ENCODE assay signal across 18 mouse cellular contexts in the genomic region with DNA sequence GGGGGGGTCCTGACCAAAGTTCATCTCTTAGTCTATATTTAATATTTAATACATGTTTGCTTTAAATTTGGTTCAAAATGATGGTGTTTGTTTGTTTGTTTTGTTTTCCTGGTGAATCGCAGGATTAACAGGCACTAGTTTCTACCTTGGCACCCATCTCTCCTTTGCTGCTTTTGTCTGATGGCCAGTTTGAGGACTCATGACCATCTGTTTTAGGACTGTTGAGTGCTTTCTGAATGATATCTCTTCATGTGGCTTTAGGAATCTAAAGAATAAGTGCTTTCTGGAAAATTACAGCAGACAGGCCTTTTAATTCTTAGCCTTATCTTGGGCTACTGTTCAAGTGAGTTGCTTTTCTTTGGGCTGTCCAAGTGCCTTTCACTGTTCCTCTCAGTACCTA.
DNase-seq lines count a peak whose midpoint lies in the region; ATAC-seq lines count a peak whose summit lies in the region.
"Had no signal": no experiment of that assay in that cellular context is flagged by ENCODE, and none has a peak within 500 bp of the region (broad histone marks: within the 10 kb centered on the region; RNA-seq: fewer than 3 reads in every experiment).

No protein-coding gene starts in this region.

- peak; percentile 10 for DNase-seq in cerebellum, adult 11-12 months
- DNase-seq in cerebellum, adult 8-10 months: peak; percentile 6
- DNase-seq in cerebellum, postnatal 14 days: no peak
- peak; percentile 10 for DNase-seq in cerebellum, adult 9-11 months
- no peak for DNase-seq in cerebellum, postnatal 36 days
- DNase-seq: adrenal gland, adult 8-10 months; adrenal gland, postnatal 14 days; adrenal gland, postnatal 36 days; B cell, adult 2 months; cerebellum, postnatal 10 days; embryo, embryonic 11 days; forebrain, postnatal 0 days had no signal

- ATAC-seq in cerebellum, adult (ENCODE audit: insufficient number of reproducible peaks, low FRiP score, low TSS enrichment): no peak
- ATAC-seq: activated CD4-positive, CD25-positive, alpha-beta regulatory T cell, adult 4 months; CD4-positive, CD25-positive, alpha-beta regulatory T cell, adult 4 months; forebrain, embryonic 13.5 days; forebrain, embryonic 15.5 days; forebrain, postnatal 0 days; Patski had no signal

Comparison
In these comparisons a context has a peak if more than half of its experiments do, and no peak if none do; other contexts are left out.
1. DNase-seq: peak in cerebellum, adult 11-12 months (single experiment), cerebellum, adult 8-10 months (single experiment) and cerebellum, adult 9-11 months (single experiment); none in cerebellum, postnatal 14 days (0 of 2) and cerebellum, postnatal 36 days (0 of 2).